Mouse (Mus musculus): ENCODE results near the gene Fos.

Fos gene

GRCm38 (mm10) chr12:85487545-85488141 lies 14.0 kb downstream of the Fos start:
- DNase-seq (ENCODE audit: low spot score in 2 of 2): peak; percentile 60 to 64

- no peak for DNase-seq (ENCODE audit: low spot score in 2 of 2)
Observed at GRCm38 (mm10) chr12:85489232-85489886, 15.7 kb downstream of the Fos start.

GRCm38 (mm10) chr12:85490096-85490820 lies 16.6 kb downstream of the Fos start:
- DNase-seq (ENCODE audit: low spot score in 2 of 2): no peak

GRCm38 (mm10) chr12:85490991-85491390 lies 17.3 kb downstream of the Fos start:
- DNase-seq (ENCODE audit: low spot score in 2 of 2): no peak

GRCm38 (mm10) chr12:85492084-85492645 lies 18.5 kb downstream of the Fos start:
- no peak for DNase-seq (ENCODE audit: low spot score in 2 of 2)

GRCm38 (mm10) chr12:85496336-85496735 lies 22.6 kb downstream of the Fos start:
- DNase-seq (ENCODE audit: low spot score in 2 of 2): no peak

- peak; percentile 56 to 70 for DNase-seq (ENCODE audit: low spot score in 2 of 2)
Observed at GRCm38 (mm10) chr12:85496755-85497154, 23.1 kb downstream of the Fos start.

- DNase-seq (ENCODE audit: low spot score in 2 of 2): peak; percentile 28 to 57
Observed at GRCm38 (mm10) chr12:85497310-85498135, 23.8 kb downstream of the Fos start.

GRCm38 (mm10) chr12:85499001-85499400 lies 25.3 kb downstream of the Fos start:
- no peak for DNase-seq (ENCODE audit: low spot score in 2 of 2)

- DNase-seq (ENCODE audit: low spot score in 2 of 2): no peak
Observed at GRCm38 (mm10) chr12:85502682-85503081, 29.0 kb downstream of the Fos start.

- DNase-seq (ENCODE audit: low spot score in 2 of 2): no peak
Observed at GRCm38 (mm10) chr12:85508235-85508634, 34.5 kb downstream of the Fos start.

- DNase-seq (ENCODE audit: low spot score in 2 of 2): no peak
Observed at GRCm38 (mm10) chr12:85510013-85510412, 36.3 kb downstream of the Fos start.

- no peak for DNase-seq (ENCODE audit: low spot score in 2 of 2)
Observed at GRCm38 (mm10) chr12:85513789-85514447, 40.2 kb downstream of the Fos start.

GRCm38 (mm10) chr12:85514958-85515357 lies 41.3 kb downstream of the Fos start:
- DNase-seq (ENCODE audit: low spot score in 2 of 2): no peak

GRCm38 (mm10) chr12:85515865-85516264 lies 42.2 kb downstream of the Fos start:
- DNase-seq (ENCODE audit: low spot score in 2 of 2): no peak

GRCm38 (mm10) chr12:85517339-85517738 lies 43.6 kb downstream of the Fos start:
- DNase-seq (ENCODE audit: low spot score in 2 of 2): no peak

GRCm38 (mm10) chr12:85518009-85518408 lies 44.3 kb downstream of the Fos start:
- no peak for DNase-seq (ENCODE audit: low spot score in 2 of 2)

GRCm38 (mm10) chr12:85519553-85519952 lies 45.9 kb downstream of the Fos start:
- no peak for DNase-seq (ENCODE audit: low spot score in 2 of 2)

GRCm38 (mm10) chr12:85521101-85521500 lies 47.4 kb downstream of the Fos start:
- no peak for DNase-seq (ENCODE audit: low spot score in 2 of 2)

GRCm38 (mm10) chr12:85521673-85522072 lies 48.0 kb downstream of the Fos start:
- DNase-seq (ENCODE audit: low spot score in 2 of 2): peak in 1 of 2 experiments; percentile 24

All from urinary bladder, postnatal 36 days (tissue).